Mouse (Mus musculus) retina, postnatal 1 day (tissue): ENCODE data around the gene Usp18.

Source experiments
- DNase-seq: peaks from one replicate; pipeline ENCODE4 v3.0.0-alpha.2; 2012

Usp18 gene

DNA sequence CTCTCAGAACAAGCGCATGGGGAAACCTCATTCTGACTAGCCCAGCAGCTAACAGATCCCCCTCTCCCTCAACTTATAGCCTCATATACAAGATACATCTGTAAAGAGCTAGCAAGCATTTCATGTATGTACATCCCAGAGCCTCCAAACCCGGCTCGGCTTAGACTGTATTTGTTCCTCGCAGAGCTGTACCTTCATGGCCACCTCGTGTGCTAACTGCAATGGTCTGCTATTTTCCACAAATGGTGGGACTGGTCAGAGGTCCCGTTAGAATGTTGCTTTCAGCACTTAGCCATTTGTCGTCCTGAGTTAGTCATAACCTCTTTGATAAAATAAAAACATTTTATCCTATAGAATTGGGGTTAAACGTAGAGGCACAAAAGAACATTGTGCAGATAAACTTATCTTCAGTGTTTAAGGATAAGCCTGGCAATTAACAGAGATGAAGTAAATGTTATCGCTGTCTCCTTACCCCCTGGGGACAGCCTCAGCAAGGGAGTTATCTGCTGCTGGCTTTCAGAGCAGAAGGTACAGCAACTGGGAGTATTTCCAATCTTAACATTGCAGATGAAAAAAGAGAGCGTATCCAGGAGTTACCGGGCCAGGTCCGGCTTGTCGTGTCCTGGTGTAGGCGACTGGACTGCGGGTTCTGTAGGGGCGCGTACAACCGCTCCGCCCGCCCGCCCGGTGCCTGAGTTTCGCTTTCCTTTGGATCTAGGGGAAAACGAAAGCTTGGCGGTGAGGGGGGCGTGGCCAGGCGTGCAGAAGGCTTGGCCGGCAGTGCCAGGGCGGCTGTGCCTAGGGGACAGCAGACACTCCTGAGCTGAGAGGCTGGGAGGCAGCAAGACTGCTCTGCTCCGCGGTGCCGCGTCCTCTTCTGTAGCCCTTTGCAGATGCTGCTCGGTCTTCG lies at the start of gene Usp18:
TSS of gene Usp18 (plus strand) at position 780 of the 910 bp plus-strand sequence.
- DNase-seq = peak; percentile 90

DNA sequence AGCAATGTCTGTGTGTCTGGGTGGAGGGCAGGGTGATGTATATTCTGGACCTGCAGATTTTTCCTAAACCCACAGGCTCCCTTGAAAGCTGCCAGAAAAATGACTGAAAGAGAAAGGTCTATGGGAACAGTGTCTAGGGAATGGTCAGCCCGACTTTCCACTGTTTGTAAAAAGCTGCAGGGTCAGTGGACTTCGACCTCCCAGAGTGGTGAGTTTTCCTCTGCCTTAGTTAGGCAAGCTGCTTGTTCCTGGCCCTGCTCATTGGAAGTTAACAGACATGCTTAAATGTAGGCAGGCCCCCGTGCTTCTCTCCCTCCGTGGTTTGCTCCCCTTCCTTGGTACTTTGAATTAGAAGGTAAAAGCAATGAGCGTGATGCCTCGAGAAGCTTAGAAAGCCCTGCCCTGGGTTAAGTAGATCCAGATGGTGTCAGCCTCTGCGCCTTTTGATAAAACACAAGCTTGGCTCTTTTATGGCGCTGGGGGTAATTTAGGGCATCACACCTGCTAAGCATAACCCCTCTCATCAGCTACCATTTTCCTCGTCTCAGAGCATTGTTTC lies 47.8 kb upstream of the Usp18 start:
- no peak for DNase-seq

- DNase-seq = no peak
These were observed 45.2 kb upstream of the Usp18 start for GRCm38 (mm10) chr6:121200458-121200857.

DNA sequence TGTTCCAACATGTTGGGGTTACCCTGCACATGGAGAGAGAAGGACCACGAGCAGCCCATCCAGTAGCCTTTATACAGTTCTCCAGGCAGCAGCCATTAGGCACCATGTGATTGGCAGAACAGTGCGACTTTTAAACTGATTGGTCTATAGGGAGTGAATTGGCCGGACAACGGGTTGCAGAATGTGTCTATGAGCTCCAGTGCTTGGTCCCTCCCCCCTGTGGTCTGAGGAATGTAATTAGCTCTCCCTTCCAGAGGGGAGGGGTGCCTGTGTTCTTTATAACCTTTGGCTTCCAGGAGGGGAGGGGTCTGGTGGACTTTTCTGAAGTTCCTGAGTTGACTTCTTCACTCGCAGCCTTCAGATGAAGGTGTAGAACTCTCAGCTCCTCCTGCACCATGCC lies 43.7 kb upstream of the Usp18 start:
- DNase-seq = no peak

GRCm38 (mm10) chr6:121206481-121206880 lies 39.2 kb upstream of the Usp18 start:
- no peak for DNase-seq

DNA sequence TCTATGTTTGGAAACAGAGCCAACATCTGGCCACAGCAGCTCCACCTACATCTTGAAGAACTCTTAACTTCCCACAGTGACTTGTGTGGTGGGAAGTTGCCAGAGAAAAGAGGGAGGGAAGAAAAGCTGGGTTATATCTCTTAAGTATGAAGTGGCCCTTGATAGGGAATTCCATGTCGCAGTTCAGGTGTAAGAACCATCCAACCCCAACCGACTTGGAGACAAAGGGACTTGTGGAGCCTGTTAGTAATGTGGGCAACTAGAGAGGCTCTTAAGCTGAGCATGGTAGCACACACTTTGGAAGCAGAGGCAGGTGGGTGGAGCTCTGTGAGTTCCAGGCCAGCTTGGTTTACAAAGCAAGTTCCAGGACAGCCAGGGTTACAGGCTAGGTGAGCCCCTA lies 36.1 kb upstream of the Usp18 start:
- DNase-seq = no peak

- DNase-seq = peak; percentile 89
These were observed 35.4 kb upstream of the Usp18 start, which contains the start of gene Tuba8 for GRCm38 (mm10) chr6:121210149-121210925. Gene Tuba8 (plus strand): TSS chr6:121210696.

GRCm38 (mm10) chr6:121210926-121211289 lies 34.8 kb upstream of the Usp18 start:
- DNase-seq = no peak

DNA sequence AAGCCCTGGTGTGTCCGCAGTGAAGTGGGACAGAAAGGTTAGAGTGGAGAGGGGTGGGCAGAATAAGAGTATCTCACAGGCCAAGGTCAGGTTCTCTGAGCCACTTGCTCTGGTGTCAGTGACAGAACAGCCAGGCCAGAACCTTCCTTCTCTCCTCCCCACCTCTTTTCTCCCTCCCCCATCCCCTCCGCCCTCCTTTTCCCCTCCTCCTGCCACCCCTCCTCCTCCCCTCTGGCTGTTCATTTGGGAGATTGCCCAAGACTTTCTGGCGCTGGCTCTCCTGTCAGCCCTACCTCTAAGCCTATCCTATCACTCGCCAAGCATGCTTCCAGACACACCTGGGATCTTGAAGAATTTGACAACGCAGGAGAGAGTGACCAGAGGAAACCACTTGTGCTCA lies 34.0 kb upstream of the Usp18 start:
- DNase-seq = peak; percentile 58

DNA sequence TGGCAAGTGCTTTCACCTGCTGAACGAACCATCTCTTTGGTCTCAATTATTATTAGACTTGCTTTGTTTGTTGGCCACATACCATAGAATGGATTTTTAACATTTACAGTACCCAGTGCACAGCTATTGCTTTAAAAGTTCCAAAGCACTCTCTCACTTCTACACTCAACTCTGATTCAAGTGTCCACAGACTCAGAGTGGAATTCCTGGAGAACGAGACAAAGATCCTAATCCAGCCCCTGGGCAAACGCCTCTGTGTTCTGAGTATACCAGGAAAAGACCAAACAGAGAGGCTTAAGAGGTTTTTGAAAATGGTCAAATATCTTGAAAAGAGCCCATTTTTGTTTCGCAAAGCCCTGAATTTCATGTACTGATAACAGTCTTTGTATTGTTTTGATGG lies 32.7 kb upstream of the Usp18 start:
- no peak for DNase-seq

DNA sequence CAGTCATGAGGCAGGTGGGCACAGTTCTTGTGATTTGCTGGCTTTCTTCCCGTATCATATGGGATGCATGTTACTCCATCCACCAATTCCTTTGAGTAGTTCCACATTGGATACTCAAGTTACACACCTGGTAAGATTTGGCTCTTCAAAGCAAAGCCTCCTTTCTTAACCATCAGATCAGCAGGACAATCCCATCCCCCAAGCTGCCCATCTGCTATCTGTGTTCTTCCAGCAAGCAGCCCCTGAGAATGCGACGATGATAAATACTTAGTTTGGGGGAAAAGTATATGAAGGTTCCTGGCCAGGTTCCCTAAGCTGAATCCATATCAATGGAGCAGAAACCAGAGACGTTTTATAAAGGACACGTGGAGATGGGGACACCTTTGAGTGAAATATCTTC lies 31.5 kb upstream of the Usp18 start:
- DNase-seq = no peak

DNA sequence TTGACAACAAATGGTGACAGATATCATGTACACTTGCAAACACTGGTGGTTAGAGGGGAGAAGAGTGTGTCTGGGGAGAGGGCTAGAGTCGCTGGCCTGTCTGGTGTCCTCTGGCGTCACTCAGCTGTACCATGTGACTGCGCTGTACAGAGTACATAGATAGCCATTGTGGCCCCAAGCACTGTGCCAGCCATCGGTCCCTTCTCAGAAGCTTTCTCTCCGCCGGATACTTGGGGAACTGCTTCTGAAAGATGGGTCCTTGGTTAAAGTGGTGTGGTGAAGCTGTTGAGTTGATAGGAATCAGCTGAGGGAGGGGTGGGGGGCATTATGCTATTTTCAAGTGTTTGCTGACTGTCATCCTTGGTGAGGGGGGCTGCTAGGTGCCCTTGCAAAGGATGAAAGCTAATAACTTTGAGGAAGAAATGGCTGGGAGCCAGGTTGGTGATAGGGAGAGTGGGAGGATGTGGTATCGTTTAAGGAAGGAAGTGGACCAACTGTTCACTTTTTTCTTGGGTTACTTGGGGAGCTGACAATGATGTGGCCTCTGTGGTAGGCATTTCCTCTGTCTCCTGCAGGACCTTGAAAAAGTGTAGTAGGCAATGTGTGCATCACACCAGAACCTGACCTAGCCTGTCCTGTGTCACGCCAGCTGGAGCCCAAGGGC lies 30.9 kb upstream of the Usp18 start:
- no peak for DNase-seq

- DNase-seq = no peak
These were observed 30.4 kb upstream of the Usp18 start for GRCm38 (mm10) chr6:121215336-121215735.

DNA sequence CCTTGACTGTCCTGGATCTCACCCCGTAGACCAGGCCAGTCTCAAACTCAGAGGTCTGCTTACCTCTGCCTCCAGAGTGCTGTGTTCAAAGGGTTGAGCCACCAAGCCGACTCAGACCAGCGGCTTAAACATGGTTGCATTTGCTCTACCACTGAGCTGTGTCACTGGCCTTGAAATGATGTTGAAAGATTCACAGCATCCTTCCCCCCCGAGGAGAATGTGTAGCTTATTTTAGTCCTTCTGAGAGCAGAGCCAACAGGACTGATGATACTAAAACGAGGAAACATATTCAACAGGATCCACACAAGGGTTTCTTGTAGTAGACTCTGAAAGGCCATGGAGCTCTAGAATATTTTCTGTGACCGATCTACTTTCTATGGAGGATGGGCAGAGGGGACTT lies 29.8 kb upstream of the Usp18 start:
- no peak for DNase-seq

- DNase-seq = no peak
These were observed 29.0 kb upstream of the Usp18 start for GRCm38 (mm10) chr6:121216589-121217255.

DNA sequence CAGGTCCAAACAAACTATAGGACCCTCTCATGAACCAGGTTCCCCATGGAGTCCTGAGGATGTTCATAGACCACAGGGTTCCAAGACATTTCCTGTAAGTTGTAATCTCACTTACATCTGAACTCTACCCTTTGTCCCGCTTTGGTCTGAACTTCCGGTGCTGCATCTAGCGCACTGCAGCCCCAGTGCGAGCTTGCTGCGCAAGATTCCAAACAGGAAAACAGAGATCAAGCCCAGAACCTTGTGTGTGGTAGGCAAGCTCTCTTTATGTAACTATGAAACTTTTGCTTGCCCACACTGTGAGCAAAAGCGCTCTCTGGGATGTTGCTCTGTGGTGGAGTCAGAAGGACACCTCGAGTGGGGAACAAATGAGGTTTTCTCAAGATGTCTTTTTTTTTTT lies 27.7 kb upstream of the Usp18 start:
- no peak for DNase-seq

DNA sequence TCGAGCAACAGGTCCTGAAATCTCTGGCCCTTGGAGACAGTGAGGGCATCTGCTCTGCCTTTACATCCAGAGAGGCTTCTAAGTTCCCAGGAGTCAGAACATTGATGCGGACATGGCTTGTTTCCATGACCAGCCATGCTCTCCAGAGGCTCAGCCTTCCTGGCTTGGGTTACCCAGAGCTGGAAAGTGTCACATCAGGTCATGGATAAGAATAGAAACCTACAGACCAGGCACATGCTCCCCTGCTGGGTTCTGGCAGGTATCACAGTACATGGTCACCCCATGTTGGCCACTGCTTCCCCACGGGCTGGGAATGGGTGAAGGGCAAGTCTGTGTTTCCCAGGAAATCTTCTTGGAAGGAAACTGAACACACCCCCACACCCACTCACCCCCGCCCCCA lies 26.3 kb upstream of the Usp18 start:
- no peak for DNase-seq

DNA sequence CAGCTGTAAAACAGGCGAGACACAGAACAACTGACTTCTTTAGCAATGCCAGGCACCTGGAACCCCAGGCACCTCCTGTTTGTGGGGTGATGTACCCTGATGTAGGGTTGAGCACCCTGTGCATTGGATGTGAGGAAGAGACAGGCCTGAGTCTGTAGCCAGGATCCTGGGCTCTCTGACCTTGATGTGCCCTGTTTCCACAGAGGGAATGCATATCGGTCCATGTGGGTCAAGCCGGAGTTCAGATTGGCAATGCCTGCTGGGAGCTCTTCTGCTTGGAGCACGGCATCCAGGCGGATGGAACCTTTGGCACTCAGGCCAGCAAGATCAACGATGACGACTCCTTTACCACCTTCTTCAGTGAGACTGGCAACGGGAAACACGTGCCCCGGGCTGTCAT lies 25.5 kb upstream of the Usp18 start:
- DNase-seq = no peak

GRCm38 (mm10) chr6:121221876-121222597 lies 23.7 kb upstream of the Usp18 start:
- no peak for DNase-seq

DNA sequence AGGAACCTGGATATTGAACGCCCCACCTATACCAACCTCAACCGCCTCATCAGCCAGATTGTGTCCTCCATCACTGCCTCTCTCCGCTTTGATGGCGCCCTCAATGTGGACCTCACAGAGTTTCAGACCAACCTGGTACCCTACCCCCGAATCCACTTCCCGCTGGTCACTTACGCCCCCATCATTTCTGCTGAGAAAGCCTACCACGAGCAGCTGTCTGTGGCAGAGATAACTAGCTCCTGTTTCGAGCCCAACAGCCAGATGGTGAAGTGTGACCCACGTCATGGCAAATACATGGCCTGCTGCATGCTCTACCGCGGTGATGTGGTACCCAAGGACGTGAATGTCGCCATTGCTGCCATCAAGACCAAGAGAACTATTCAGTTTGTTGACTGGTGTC lies 22.7 kb upstream of the Usp18 start:
- no peak for DNase-seq

DNA sequence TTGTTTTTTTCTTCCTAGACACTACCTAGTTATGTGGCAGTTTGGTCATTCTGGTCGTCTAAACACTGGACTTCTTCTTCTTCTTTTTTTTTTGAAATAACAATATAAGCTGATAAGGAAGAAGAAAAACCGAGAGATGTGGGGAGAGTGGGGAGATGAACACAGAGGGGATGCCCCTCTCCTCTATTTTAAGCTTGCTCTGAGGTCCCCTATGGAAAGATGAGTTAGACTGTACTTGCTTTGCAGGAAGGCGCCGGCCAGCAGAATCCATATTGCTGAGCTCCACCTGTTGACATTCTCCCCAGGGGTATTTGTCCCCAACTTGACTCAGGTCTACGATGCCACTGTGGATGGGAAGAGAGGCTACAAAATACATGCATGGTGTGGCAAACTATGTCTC lies 21.6 kb upstream of the Usp18 start:
- DNase-seq = no peak

GRCm38 (mm10) chr6:121224993-121225392 lies 20.7 kb upstream of the Usp18 start:
- DNase-seq = no peak
